Mouse (Mus musculus) embryonic fibroblast, embryonic 13.5 days (primary cell): Measurements from ENCODE around the gene Gm20662.

Experiments used
- CTCF ChIP-seq: IDR thresholded peaks from 2 replicates; pipeline ENCODE4 v1.5.1; 2011; ENCODE audit warnings: mild to moderate bottlenecking, control low read depth, low read length, moderate library complexity, borderline replicate concordance; ENCODE audit not compliant: insufficient read depth
- POLR2A ChIP-seq: IDR thresholded peaks from 2 replicates; pipeline ENCODE4 v1.6.1; 2011; ENCODE audit warnings: low read depth, mild to moderate bottlenecking, control low read depth, low read length, moderate library complexity

- TF ChIP-seq POLR2A (no peak), CTCF (no peak)
These were observed 30.4 kb downstream of the Gm20662 start for GRCm38 (mm10) chr9:108026584-108026983.
